Mouse (Mus musculus) liver, postnatal 0 days (tissue): Measurements from ENCODE around the gene Scg2. TPM values are rescaled to one million over a fixed set of nuclear protein-coding genes. Genes with fewer than 3 reads are reported as not detected.

ENCODE experiments used
- ATAC-seq: fragments of 200-750 bp; cut with Nextera tagmentation; 2 replicates; pipeline ENCODE4 v1.8.0; 2017; ENCODE audit warnings: mild to moderate bottlenecking, moderate library complexity
- DNase-seq: peaks from one replicate; pipeline ENCODE4 v3.0.0-alpha.2; 2016
- H3K27ac ChIP-seq: fragments of 300-500 bp; sonication (generic); 2 replicates; pipeline ENCODE4 v1.5.1; 2014; ENCODE audit warnings: antibody characterized with exemption, moderate library complexity, mild to moderate bottlenecking, low read depth
- H3K27me3 ChIP-seq: fragments of 300-500 bp; sonication (generic); 2 replicates; pipeline ENCODE4 v1.6.1; 2014; ENCODE audit warnings: low read length, control low read depth, mixed read lengths; ENCODE audit not compliant: insufficient read depth
- H3K36me3 ChIP-seq: fragments of 300-500 bp; sonication (generic); replicated peaks from 2 replicates; pipeline ENCODE4 v1.6.1; 2014; ENCODE audit warnings: mild to moderate bottlenecking, control low read depth, low read length, moderate library complexity, mixed read lengths; ENCODE audit not compliant: insufficient read depth
- H3K4me1 ChIP-seq: fragments of 300-500 bp; sonication (generic); 2 replicates; pipeline ENCODE4 v1.6.1; 2014; ENCODE audit warnings: antibody characterized with exemption, mild to moderate bottlenecking, control low read depth; ENCODE audit not compliant: insufficient read depth
- H3K4me2 ChIP-seq: fragments of 300-500 bp; sonication (generic); 2 replicates; pipeline ENCODE4 v1.6.1; 2014; ENCODE audit warnings: low read depth, mild to moderate bottlenecking, low read length, moderate library complexity, mixed read lengths
- H3K4me3 ChIP-seq: fragments of 300-500 bp; sonication (generic); 2 replicates; pipeline ENCODE4 v1.5.1; 2014; ENCODE audit warnings: low read depth, low read length
- H3K9ac ChIP-seq: fragments of 300-500 bp; sonication (generic); replicated peaks from 2 replicates; pipeline ENCODE4 v1.6.1; 2014; ENCODE audit warnings: mild to moderate bottlenecking, moderate library complexity
- H3K9me3 ChIP-seq: fragments of 300-500 bp; sonication (generic); 2 replicates; pipeline ENCODE4 v1.6.1; 2016; ENCODE audit warnings: mild to moderate bottlenecking, control low read depth, low read length, mixed read lengths
- CTCF ChIP-seq: sonication (generic); IDR thresholded peaks from 2 replicates; pipeline ENCODE4 v1.5.1; 2016; ENCODE audit warnings: antibody characterized with exemption, low read depth
- EP300 ChIP-seq: IDR thresholded peaks from 2 replicates; pipeline ENCODE4 v1.6.1; 2016; ENCODE audit warnings: antibody characterized with exemption, low read depth, mild to moderate bottlenecking
- WGBS: fragments of 180-500 bp; shearing (Covaris S2); extraction: QIAGEN DNeasy Blood & Tissue Kit; methylation state at CpG from one replicate; pipeline ENCODE4 v1.1.7; 2014; ENCODE audit not compliant: insufficient replicate concordance; 5-methylcytosine and 5-hydroxymethylcytosine counted together
- polyA plus RNA-seq: library from polyadenylated mRNA; unstranded; fragments of >200 nt; fragmentation: Nextera tagmentation; extraction: Ambion mirVana; gene quantifications from 2 replicates; pipeline ENCODE4 v1.2.1, GENCODE M21; 2015

The Scg2 gene
- 0.05 and 0.07 TPM in 2 replicates for polyA plus RNA-seq

GRCm38 (mm10) chr1:79439609-79440308 is at the start of gene Scg2:
TSS of gene Scg2 (minus strand) at chr1:79440120.
- no peaks in the 10 kb centered on the region for H3K36me3 ChIP-seq
- H3K4me2 ChIP-seq: no peak within 1 kb of the TSS
- no peaks in the 10 kb centered on the region for H3K27me3 ChIP-seq
- 15% methylated on average over 22 of the region's 22 CpGs for WGBS
- H3K9me3 ChIP-seq: no peaks in the 10 kb centered on the region
- peak; percentile 59; the same call in 1 of the 2 replicates for ATAC-seq
- TF ChIP-seq EP300 (no peak), CTCF (0 out of 2 replicates have a peak, but pooled peaks have one; percentile 14)
- no peaks in the 10 kb centered on the region for H3K4me1 ChIP-seq
- no peak within 1 kb of the TSS for H3K9ac ChIP-seq
- H3K4me3 ChIP-seq: no peak within 1 kb of the TSS
- peak; percentile 76 for DNase-seq
- no peak within 1 kb of the TSS for H3K27ac ChIP-seq

GRCm38 (mm10) chr1:79485546-79485945 is 45.6 kb upstream of the Scg2 start:
- Histone ChIP-seq H3K27ac (no peak overlapping the region), H3K9me3 (no peaks in the 10 kb centered on the region), H3K4me3 (no peak overlapping the region), H3K4me2 (no peak overlapping the region), H3K27me3 (no peaks in the 10 kb centered on the region), H3K36me3 (no peaks in the 10 kb centered on the region), H3K4me1 (no peaks in the 10 kb centered on the region), H3K9ac (no peak overlapping the region)
- TF ChIP-seq CTCF: no peak
- no peak for TF ChIP-seq EP300
- ATAC-seq (no peak), DNase-seq (no peak)
- 86% methylated on average over 6 of the region's 6 CpGs for WGBS

GRCm38 (mm10) chr1:79470856-79471255 is 30.9 kb upstream of the Scg2 start:
- Histone ChIP-seq H3K4me3 (no peak overlapping the region), H3K27ac (no peak overlapping the region), H3K27me3 (no peaks in the 10 kb centered on the region), H3K9me3 (0 out of 2 replicates have a peak, but pooled peaks cover 2% of the 10 kb centered on the region), H3K4me1 (0 out of 2 replicates have a peak, but pooled peaks cover 3% of the 10 kb centered on the region), H3K9ac (no peak overlapping the region), H3K4me2 (no peak overlapping the region), H3K36me3 (no peaks in the 10 kb centered on the region)
- DNase-seq (no peak), ATAC-seq (no peak)
- TF ChIP-seq CTCF: no peak
- no peak for TF ChIP-seq EP300
- WGBS: 59% methylated on average over 2 of the region's 2 CpGs

GRCm38 (mm10) chr1:79469871-79470270 is 30.0 kb upstream of the Scg2 start:
- Histone ChIP-seq H3K4me1 (0 out of 2 replicates have a peak, but pooled peaks cover 3% of the 10 kb centered on the region), H3K4me3 (no peak overlapping the region), H3K27ac (no peak overlapping the region), H3K9ac (no peak overlapping the region), H3K36me3 (no peaks in the 10 kb centered on the region), H3K27me3 (no peaks in the 10 kb centered on the region), H3K4me2 (no peak overlapping the region), H3K9me3 (no peaks in the 10 kb centered on the region)
- DNase-seq (no peak), ATAC-seq (no peak)
- no peak for TF ChIP-seq EP300
- no peak for TF ChIP-seq CTCF
- 79% methylated on average over 5 of the region's 5 CpGs for WGBS

GRCm38 (mm10) chr1:79466585-79466984 is 26.7 kb upstream of the Scg2 start:
- H3K4me3 ChIP-seq: no peak overlapping the region
- peak; percentile 99 for ATAC-seq
- no peaks in the 10 kb centered on the region for H3K36me3 ChIP-seq
- H3K4me2 ChIP-seq: no peak overlapping the region
- H3K27ac ChIP-seq: peak overlapping the region; percentile 80
- DNase-seq: no peak
- H3K27me3 ChIP-seq: no peaks in the 10 kb centered on the region
- H3K9me3 ChIP-seq: no peaks in the 10 kb centered on the region
- TF ChIP-seq CTCF: no peak
- peak; percentile 83 for TF ChIP-seq EP300
- 0 out of 2 replicates have a peak, but pooled peaks cover 3% of the 10 kb centered on the region for H3K4me1 ChIP-seq
- H3K9ac ChIP-seq: no peak overlapping the region
- WGBS: 48% methylated on average over 3 of the region's 3 CpGs

- no peak overlapping the region for H3K9ac ChIP-seq
- no peak for DNase-seq
- no peaks in the 10 kb centered on the region for H3K9me3 ChIP-seq
- no peak overlapping the region for H3K4me3 ChIP-seq
- no peak for TF ChIP-seq CTCF
- no peak for TF ChIP-seq EP300
- H3K27ac ChIP-seq: no peak overlapping the region
- ATAC-seq: no peak
- no peaks in the 10 kb centered on the region for H3K4me1 ChIP-seq
- no peak overlapping the region for H3K4me2 ChIP-seq
- no peaks in the 10 kb centered on the region for H3K27me3 ChIP-seq
- WGBS: 42% methylated on average over 5 of the region's 5 CpGs
- no peaks in the 10 kb centered on the region for H3K36me3 ChIP-seq
These were observed 18.6 kb upstream of the Scg2 start for GRCm38 (mm10) chr1:79458558-79458957.
